Mouse (Mus musculus) kidney, adult 2 months (tissue): ENCODE results near the gene Zfp704.

ENCODE experiments used
- CTCF ChIP-seq: fragments of 200-500 bp; conservative IDR thresholded peaks from 2 replicates; pipeline ENCODE4 v1.5.1; 2011; ENCODE audit warnings: low read depth, mild to moderate bottlenecking, control low read depth, low read length, moderate library complexity, mixed read lengths; ENCODE audit not compliant: insufficient read depth, insufficient read length
- POLR2A ChIP-seq: fragments of 200-500 bp; IDR thresholded peaks from one replicate; pipeline ENCODE4 v1.6.1; 2011; ENCODE audit warnings: low read depth, low read length, control low read depth

DNA sequence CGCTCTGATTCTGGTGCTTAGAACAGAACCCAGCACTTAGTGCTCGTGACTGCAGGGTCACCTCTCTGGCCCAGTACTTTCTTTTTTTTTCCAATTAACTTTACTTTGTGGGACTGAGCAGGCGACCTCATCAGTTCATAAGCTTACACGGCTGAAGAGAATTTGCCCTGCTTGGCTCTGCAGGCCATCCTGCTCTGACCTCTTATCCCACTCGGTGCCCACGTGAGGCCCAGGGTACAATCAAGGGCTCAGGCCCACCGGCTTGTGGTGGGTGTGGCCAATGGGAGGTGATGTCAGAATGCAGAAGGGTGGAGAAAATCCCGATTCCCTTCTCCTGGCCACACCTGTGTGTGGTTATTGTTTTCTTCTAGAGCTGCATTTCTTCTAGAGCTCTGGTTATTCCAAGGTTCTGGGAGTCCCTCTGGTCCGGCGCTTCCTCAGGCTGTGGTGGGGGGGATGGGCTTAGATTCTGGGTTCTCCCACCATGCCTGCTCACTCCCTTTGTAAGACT, 153.4 kb downstream of the Zfp704 start:
- TF ChIP-seq CTCF (no peak), POLR2A (no peak)
